Mouse (Mus musculus): ENCODE measurements around the gene H2al1a. TPM values are rescaled to one million over a fixed set of nuclear protein-coding genes. Genes with fewer than 3 reads are reported as not detected.
"Not testable (repeated sequence)": the region's sequence is repeated elsewhere in the genome, so short reads cannot be mapped to it uniquely, and the experiment has no call there.

The H2al1a gene
- polyA plus RNA-seq, 1 experiment from 2014 or later: not detected

GRCm38 (mm10) chrX:11314858-11315257 is 15.8 kb downstream of the H2al1a start, which contains the start of gene H2al1f:
Gene H2al1f (plus strand): TSS chrX:11315158.
- not testable (repeated sequence) for H3K4me3 ChIP-seq (ENCODE audit: low read depth, low read length); H3K9ac ChIP-seq (ENCODE audit: low read depth, low read length); H3K9me3 ChIP-seq (ENCODE audit: control insufficient read depth, low read length); ATAC-seq (ENCODE audit: low read depth); DNase-seq (ENCODE audit: low spot score); H3K36me3 ChIP-seq (ENCODE audit: control insufficient read depth, insufficient read depth, low read length); H3K4me2 ChIP-seq (ENCODE audit: low read depth, low read length); H3K4me1 ChIP-seq (ENCODE audit: control insufficient read depth, insufficient read depth, low read length); H3K27me3 ChIP-seq (replicated peaks; ENCODE audit: control insufficient read depth, insufficient read depth, low read length); H3K27ac ChIP-seq (replicated peaks; ENCODE audit: low read depth, low read length)
- no CpG with 5 or more reads among the region's 6 CpGs for WGBS

- no CpG with 5 or more reads among the region's 3 CpGs for WGBS
These were observed 18.9 kb downstream of the H2al1a start, which contains the start of gene H2al1g for GRCm38 (mm10) chrX:11317956-11318355. Gene H2al1g (plus strand): TSS chrX:11318256.

GRCm38 (mm10) chrX:11321192-11321591 is 22.1 kb downstream of the H2al1a start, which contains the start of gene H2al1h:
Gene H2al1h (plus strand): TSS chrX:11321492.
- DNase-seq (ENCODE audit: low spot score); H3K4me1 ChIP-seq (ENCODE audit: control insufficient read depth, insufficient read depth, low read length); H3K27me3 ChIP-seq (replicated peaks; ENCODE audit: control insufficient read depth, insufficient read depth, low read length); H3K4me3 ChIP-seq (ENCODE audit: low read depth, low read length); H3K27ac ChIP-seq (replicated peaks; ENCODE audit: low read depth, low read length); ATAC-seq (ENCODE audit: low read depth); H3K36me3 ChIP-seq (ENCODE audit: control insufficient read depth, insufficient read depth, low read length); H3K9me3 ChIP-seq (ENCODE audit: control insufficient read depth, low read length); H3K9ac ChIP-seq (ENCODE audit: low read depth, low read length); H3K4me2 ChIP-seq (ENCODE audit: low read depth, low read length): not testable (repeated sequence)
- WGBS: no CpG with 5 or more reads among the region's 6 CpGs

More at GRCm38 (mm10) chrX:11317956-11318355, 18.9 kb downstream of the H2al1a start, which contains the start of gene H2al1g:
- not testable (repeated sequence) for H3K27ac ChIP-seq (replicated peaks; ENCODE audit: low read depth, low read length); H3K4me3 ChIP-seq (ENCODE audit: low read depth, low read length); H3K9me3 ChIP-seq (ENCODE audit: control insufficient read depth, low read length); H3K4me2 ChIP-seq (ENCODE audit: low read depth, low read length); DNase-seq (ENCODE audit: low spot score); H3K4me1 ChIP-seq (ENCODE audit: control insufficient read depth, insufficient read depth, low read length); ATAC-seq (ENCODE audit: low read depth); H3K9ac ChIP-seq (ENCODE audit: low read depth, low read length); H3K36me3 ChIP-seq (ENCODE audit: control insufficient read depth, insufficient read depth, low read length); H3K27me3 ChIP-seq (replicated peaks; ENCODE audit: control insufficient read depth, insufficient read depth, low read length)

DNA sequence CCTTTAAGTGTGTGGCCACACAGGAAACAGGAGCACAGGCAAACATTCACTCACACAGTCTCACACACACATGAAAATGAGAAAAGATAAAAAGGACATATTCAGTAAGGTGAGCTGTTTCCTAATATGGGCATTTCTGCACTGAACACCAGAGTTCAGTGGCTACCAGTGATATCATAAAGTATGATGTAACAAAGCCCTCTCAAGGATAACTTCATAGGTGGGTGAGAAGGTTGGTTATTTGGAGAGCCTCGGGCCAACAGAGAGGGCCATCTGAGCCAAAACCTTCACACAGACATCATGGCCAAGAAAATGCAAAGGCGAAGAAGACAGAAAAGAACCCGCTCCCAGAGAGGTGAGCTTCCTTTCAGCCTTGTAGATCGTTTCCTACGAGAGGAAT is 25.3 kb downstream of the H2al1a start, which contains the start of gene H2al1i:
TSS of gene H2al1i (plus strand) at position 301 of the 400 bp plus-strand sequence.
- no CpG with 5 or more reads among the region's 5 CpGs for WGBS

GRCm38 (mm10) chrX:11327522-11327921 is 28.5 kb downstream of the H2al1a start, which contains the start of gene H2al1j:
Gene H2al1j (plus strand): TSS chrX:11327822.
- H3K9me3 ChIP-seq (ENCODE audit: control insufficient read depth, low read length); H3K4me2 ChIP-seq (ENCODE audit: low read depth, low read length); H3K4me3 ChIP-seq (ENCODE audit: low read depth, low read length); H3K36me3 ChIP-seq (ENCODE audit: control insufficient read depth, insufficient read depth, low read length); DNase-seq (ENCODE audit: low spot score); H3K27ac ChIP-seq (replicated peaks; ENCODE audit: low read depth, low read length); H3K4me1 ChIP-seq (ENCODE audit: control insufficient read depth, insufficient read depth, low read length); H3K9ac ChIP-seq (ENCODE audit: low read depth, low read length); ATAC-seq (ENCODE audit: low read depth); H3K27me3 ChIP-seq (replicated peaks; ENCODE audit: control insufficient read depth, insufficient read depth, low read length): not testable (repeated sequence)
- WGBS: 83% methylated on average over 2 of the region's 2 CpGs

More for the DNA sequence above, 25.3 kb downstream of the H2al1a start, which contains the start of gene H2al1i:
- H3K4me1 ChIP-seq (ENCODE audit: control insufficient read depth, insufficient read depth, low read length); H3K4me2 ChIP-seq (ENCODE audit: low read depth, low read length); H3K27ac ChIP-seq (replicated peaks; ENCODE audit: low read depth, low read length); H3K27me3 ChIP-seq (replicated peaks; ENCODE audit: control insufficient read depth, insufficient read depth, low read length); H3K36me3 ChIP-seq (ENCODE audit: control insufficient read depth, insufficient read depth, low read length); DNase-seq (ENCODE audit: low spot score); H3K9ac ChIP-seq (ENCODE audit: low read depth, low read length); H3K9me3 ChIP-seq (ENCODE audit: control insufficient read depth, low read length); ATAC-seq (ENCODE audit: low read depth); H3K4me3 ChIP-seq (ENCODE audit: low read depth, low read length): not testable (repeated sequence)

DNA sequence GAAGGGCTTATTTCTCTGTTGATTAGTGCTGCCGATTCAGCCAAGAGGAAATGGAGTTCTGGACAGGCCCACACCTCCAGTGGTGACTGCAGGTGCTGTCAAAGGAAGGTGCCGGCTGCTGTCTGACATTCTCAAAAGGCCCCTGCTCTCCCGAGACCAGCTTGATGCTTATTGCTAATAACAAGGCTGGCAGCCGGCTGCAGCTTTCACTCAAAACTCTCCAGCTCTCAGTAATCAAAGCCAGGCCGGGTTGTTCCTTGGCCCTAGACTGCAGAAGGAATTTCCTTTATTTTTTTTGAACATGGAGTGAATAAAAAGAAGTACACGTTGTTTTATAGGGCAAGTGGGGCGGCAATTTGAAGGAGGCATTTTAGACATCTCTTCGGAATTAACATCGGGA is 46.7 kb downstream of the H2al1a start:
- peak; percentile 76 for DNase-seq (ENCODE audit: low spot score)
- Histone ChIP-seq H3K36me3 (ENCODE audit: control insufficient read depth, insufficient read depth, low read length) (no peaks in the 10 kb centered on the region), H3K4me3 (ENCODE audit: low read depth, low read length) (no peak overlapping the region), H3K4me1 (ENCODE audit: control insufficient read depth, insufficient read depth, low read length) (0 out of 2 replicates have a peak, but pooled peaks cover 6% of the 10 kb centered on the region), H3K9me3 (ENCODE audit: control insufficient read depth, low read length) (no peaks in the 10 kb centered on the region), H3K9ac (ENCODE audit: low read depth, low read length) (no peak overlapping the region), H3K27ac (replicated peaks; ENCODE audit: low read depth, low read length) (no peak overlapping the region), H3K27me3 (replicated peaks; ENCODE audit: control insufficient read depth, insufficient read depth, low read length) (peaks cover 15% of the 10 kb centered on the region), H3K4me2 (ENCODE audit: low read depth, low read length) (peak overlapping the region; percentile 23; the same call in 1 of the 2 replicates)
- ATAC-seq (ENCODE audit: low read depth): no peak
- 39% methylated on average over 9 of the region's 9 CpGs for WGBS

DNA sequence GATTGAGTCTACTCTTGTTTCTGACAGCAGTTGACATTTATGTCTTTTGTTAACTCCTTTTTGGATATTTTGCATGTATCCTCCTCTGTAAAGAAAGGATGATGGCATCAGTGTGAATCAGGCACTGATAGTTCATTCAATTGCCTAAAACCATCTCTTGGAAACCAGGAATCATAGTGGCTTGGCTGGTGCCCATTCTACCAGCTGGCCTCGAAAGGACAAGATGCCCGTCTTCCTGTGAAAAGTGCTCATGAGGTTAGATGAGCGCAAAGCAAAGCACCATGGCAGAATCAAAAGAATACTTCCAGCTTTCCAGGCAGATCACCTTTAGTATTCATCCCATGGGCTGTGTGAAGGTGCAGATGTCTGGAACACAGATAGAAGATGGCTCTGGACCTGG is 47.7 kb downstream of the H2al1a start:
- DNase-seq (ENCODE audit: low spot score) (no peak), ATAC-seq (ENCODE audit: low read depth) (no peak)
- H3K9ac ChIP-seq (ENCODE audit: low read depth, low read length): no peak overlapping the region
- peaks cover 17% of the 10 kb centered on the region for H3K27me3 ChIP-seq (replicated peaks; ENCODE audit: control insufficient read depth, insufficient read depth, low read length)
- H3K4me1 ChIP-seq (ENCODE audit: control insufficient read depth, insufficient read depth, low read length): 0 out of 2 replicates have a peak, but pooled peaks cover 6% of the 10 kb centered on the region
- no peak overlapping the region for H3K4me3 ChIP-seq (ENCODE audit: low read depth, low read length)
- H3K36me3 ChIP-seq (ENCODE audit: control insufficient read depth, insufficient read depth, low read length): no peaks in the 10 kb centered on the region
- no peaks in the 10 kb centered on the region for H3K9me3 ChIP-seq (ENCODE audit: control insufficient read depth, low read length)
- H3K27ac ChIP-seq (replicated peaks; ENCODE audit: low read depth, low read length): no peak overlapping the region
- no peak overlapping the region for H3K4me2 ChIP-seq (ENCODE audit: low read depth, low read length)
- WGBS: 84% methylated on average over 3 of the region's 3 CpGs
